Mouse (Mus musculus): ENCODE data around the gene Eml1. TPM values are rescaled to one million over a fixed set of nuclear protein-coding genes. Genes with fewer than 3 reads are reported as not detected.

Eml1 gene
- total RNA-seq, 1 experiment from 2014 or later, result not detected

- no peak for ATAC-seq (replicated peaks; ENCODE audit: insufficient number of reproducible peaks, low FRiP score, low TSS enrichment, poor library complexity, severe bottlenecking)
These were observed 38.3 kb downstream of the Eml1 start for GRCm38 (mm10) chr12:108409100-108409499.

DNA sequence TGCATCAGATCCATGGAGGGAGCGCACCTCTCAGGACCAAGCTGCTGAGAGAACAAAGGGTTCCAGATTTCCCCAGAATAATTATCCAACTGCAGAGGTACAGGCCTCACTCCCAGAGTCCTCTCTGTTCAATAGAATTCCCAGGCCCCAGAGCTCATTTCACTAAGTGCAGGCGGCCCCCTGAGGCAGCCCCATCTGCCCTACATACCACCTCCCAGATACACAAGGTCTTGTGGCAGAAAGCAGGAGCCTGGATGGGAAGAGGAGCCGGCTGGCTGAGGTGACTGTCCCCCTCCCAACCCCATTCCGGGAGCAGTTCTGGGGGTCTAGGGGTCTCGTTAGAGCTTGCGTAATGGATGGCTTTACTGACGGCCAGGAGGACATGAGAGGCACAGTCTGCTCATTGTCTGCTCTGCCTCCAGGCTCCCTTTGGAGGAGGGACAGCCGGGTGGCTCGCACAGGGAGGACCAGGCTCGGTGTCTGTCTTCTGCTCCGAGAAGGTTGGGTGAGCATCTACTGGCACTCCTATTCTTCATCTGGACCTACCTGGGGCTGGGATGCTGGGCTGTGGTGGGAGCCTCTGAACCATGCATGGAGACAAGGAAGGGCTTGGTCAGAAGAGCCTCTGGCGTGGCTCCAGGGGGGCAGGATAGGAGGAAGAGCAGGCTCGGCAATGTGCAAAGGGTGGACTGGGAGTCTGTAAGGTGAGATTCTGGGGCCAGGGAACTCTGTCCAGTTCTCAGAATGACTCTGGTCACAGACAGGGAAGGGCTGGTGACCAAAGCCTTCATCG lies 39.9 kb downstream of the Eml1 start:
- no peak for ATAC-seq (replicated peaks; ENCODE audit: insufficient number of reproducible peaks, low FRiP score, low TSS enrichment, poor library complexity, severe bottlenecking)

DNA sequence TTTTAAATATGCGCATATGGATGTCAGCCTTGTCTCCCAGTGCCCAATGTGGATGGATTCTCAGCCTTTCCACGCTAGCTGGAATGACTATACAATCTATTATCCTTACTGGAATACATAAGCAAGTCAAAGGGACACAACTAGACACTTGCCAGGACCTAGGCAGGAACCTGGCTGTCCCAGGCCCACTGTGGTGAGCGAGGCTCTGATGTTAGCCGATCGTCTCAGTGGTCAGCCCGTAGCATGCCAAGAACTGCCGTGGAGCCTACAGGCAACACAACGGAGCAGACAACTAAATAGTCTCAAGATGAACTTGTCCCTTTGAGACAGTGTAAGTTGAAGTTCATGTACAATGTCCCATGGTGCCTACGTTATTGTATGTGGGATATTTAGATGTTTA lies 44.2 kb downstream of the Eml1 start:
- no peak for ATAC-seq (replicated peaks; ENCODE audit: insufficient number of reproducible peaks, low FRiP score, low TSS enrichment, poor library complexity, severe bottlenecking)

GRCm38 (mm10) chr12:108419570-108419969 lies 48.8 kb downstream of the Eml1 start:
- ATAC-seq (replicated peaks; ENCODE audit: insufficient number of reproducible peaks, low FRiP score, low TSS enrichment, poor library complexity, severe bottlenecking), result no peak

DNA sequence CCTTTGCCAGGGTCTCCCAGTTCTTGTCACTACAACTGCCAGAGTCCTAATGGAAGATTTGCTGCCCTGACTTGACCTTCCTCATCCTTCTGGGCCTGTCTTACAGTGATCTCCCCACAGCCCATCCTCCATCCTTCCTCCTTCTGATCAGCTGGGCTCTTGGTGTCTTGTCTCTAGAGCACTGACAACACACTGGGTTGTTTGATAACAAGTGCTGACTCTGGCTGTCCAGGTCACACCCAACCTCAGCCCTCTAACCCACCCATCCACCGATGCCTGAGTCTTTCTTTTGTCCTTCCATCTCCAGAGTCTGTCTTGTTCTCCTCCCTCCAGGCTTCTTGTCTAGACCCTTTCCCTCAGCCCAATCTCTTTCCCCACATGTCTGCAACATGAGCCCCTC lies 50.7 kb downstream of the Eml1 start:
- no peak for ATAC-seq (replicated peaks; ENCODE audit: insufficient number of reproducible peaks, low FRiP score, low TSS enrichment, poor library complexity, severe bottlenecking)

DNA sequence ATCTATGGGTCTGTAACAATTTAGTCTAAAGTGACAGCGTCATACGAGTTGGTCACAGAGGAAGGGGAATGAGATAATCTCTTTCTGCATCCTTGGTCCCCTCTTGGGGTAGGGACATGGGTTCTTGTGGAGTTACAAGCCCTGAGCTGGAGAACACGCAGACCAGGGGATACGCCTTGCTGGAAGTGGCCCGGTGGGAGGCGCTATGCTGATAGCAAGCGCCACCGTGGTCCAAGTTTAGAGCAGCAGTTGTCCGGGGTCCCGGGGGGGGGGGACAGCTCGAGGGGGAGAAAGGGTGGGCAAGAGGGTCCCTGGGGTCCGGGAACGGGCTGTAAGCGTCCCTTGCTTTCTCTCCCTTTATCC lies 51.7 kb downstream of the Eml1 start:
- no peak for ATAC-seq (replicated peaks; ENCODE audit: insufficient number of reproducible peaks, low FRiP score, low TSS enrichment, poor library complexity, severe bottlenecking)

DNA sequence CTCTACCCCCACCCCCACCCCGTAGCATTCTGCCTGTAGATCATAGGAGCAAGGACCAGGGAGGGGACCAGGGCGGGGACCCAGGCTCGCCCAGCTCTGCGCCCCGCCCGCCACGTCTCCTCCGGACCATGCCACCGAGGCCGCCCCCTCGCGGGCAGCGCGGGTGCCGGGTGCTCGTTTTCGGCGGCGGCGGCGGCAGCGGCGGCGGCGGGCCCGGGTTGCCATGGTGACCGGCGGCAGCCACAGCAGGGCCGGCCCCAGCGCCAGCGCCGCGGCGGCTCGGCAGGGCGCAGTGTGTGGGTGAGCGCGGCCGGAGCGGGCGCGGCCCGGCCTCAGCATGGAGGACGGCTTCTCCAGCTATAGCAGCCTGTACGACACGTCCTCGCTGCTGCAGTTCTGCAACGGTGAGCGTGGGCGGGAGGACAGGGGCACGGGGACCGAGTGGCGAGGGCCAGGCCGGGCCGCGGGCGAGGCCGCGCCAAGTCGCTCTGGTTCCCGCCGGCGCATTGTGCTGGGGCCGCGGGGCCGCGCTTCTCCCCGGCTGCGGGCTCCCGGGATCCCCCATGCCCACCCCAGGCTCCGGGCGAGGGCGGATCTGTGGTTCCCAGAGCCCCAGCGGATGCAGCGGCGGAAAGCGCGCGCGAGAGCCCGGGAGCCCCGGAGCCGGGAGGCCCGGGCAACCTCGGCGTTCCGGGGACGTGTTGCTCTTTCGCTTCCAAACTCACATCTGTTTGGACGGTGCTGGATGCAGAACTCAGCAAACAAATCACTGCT lies 52.3 kb downstream of the Eml1 start:
- ATAC-seq (replicated peaks; ENCODE audit: insufficient number of reproducible peaks, low FRiP score, low TSS enrichment, poor library complexity, severe bottlenecking), result no peak

GRCm38 (mm10) chr12:108430964-108431363 lies 60.2 kb downstream of the Eml1 start:
- no peak for ATAC-seq (replicated peaks; ENCODE audit: insufficient number of reproducible peaks, low FRiP score, low TSS enrichment, poor library complexity, severe bottlenecking)

GRCm38 (mm10) chr12:108431714-108432113 lies 61.0 kb downstream of the Eml1 start:
- ATAC-seq (replicated peaks; ENCODE audit: insufficient number of reproducible peaks, low FRiP score, low TSS enrichment, poor library complexity, severe bottlenecking), result no peak

- no peak for ATAC-seq (replicated peaks; ENCODE audit: insufficient number of reproducible peaks, low FRiP score, low TSS enrichment, poor library complexity, severe bottlenecking)
These were observed 61.8 kb downstream of the Eml1 start for GRCm38 (mm10) chr12:108432578-108432977.

GRCm38 (mm10) chr12:108433030-108433429 lies 62.3 kb downstream of the Eml1 start:
- no peak for ATAC-seq (replicated peaks; ENCODE audit: insufficient number of reproducible peaks, low FRiP score, low TSS enrichment, poor library complexity, severe bottlenecking)

DNA sequence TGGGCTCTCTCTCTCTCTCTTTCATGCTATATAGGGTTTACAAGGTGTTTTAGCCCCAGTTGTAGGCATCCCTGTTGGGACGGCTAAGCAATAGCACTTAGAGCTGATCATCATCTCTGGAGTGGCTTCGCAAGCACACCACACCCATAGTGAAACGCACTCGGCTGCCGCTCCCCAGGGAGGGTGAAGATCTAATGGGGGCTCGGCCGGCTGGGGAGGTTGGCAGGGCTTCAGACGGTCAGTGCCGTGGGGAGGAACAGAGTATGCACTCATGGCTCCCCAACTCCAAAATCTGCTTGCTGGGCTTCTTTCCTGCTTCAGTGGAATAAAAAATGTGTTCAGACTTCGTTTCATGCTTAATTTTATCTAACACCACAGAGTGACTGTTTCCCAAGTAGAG lies 62.7 kb downstream of the Eml1 start:
- ATAC-seq (replicated peaks; ENCODE audit: insufficient number of reproducible peaks, low FRiP score, low TSS enrichment, poor library complexity, severe bottlenecking), result no peak

DNA sequence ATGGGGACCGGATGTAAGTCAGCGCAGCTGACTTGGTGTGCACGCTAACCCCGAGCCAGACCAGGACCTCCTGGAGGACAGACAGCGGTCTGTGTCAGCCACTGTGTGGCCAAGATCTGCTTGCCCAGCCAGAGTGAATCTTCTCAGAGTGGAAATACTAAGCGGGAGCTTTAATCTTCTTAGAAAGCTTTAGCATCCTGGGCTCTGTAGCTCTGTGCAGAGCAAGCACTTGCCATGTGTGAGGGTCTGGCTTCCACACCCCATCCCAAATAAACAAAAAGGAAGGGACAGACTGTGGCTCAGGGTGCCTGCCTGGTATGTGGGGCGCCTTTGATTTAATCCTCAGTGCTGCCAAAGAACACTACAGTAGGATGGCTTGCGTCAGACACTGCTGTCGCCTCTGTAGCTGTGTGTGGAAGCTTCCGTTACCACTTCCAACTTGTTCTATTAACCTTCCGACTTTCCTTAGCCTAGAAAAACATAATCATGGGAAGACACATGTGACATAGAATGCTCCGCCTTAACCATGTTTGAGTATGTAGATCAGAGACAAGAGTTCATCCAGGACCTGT lies 64.8 kb downstream of the Eml1 start:
- ATAC-seq (replicated peaks; ENCODE audit: insufficient number of reproducible peaks, low FRiP score, low TSS enrichment, poor library complexity, severe bottlenecking), result no peak

DNA sequence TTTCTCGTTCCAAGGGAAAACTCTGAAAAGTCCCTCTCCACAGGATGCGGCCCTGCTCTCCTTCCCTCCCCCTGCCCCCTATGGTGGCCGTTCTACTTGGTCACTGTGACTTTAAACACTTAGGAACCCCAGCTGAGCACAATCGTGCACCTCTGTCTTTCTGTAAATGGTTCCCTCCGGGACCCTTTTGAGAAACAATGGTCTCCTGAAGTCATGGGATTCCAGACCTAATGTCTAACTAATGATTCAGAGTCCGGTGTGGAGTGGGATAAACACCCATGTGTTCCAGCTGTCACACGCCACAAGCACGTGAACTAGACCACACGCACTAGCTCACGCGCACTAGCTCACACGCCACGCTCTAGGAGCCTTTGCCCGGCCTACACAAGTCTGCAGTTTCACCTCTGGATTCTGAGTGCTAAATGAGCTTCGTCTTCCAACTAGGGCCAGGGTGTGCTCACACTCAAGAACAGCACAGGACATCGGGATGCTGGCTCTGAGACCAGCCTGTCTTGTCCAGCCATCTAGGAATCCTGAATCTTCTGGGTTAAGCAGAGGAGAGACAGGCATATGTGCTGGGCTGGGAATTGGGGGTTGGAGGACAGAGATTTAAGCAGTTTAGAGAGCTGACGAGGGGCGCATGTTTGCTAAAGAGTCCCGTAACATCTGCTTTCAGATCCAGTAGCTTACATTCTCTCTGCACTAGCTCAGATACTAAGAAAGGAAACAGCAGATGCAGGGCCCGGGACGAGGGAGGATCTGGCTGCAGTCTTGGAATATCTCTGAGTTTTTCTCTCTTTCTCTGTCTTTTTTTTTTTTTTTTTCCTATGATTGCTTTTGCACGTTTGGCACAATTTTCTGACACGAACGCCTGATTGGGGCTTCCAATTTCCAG lies 65.5 kb downstream of the Eml1 start:
- ATAC-seq (replicated peaks; ENCODE audit: insufficient number of reproducible peaks, low FRiP score, low TSS enrichment, poor library complexity, severe bottlenecking), result no peak

DNA sequence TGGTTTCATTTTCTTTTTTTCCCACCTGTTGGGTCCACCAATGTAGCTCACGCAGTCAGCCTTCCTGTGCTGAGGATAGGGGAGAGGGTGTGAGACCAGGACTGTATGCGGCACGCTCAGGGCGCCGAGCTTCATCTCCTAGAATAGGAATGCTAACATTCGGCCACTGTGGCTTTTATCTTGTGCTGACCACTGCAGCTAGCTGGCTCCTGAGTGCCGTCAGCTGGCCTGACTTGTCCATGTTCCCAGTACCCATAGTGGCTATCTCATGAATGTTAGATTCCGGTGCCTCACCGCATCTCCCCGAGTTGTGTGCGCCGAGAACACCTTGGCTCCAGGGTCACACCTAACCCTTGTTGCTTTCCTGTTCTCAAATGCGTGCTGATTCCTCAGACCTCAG lies 66.7 kb downstream of the Eml1 start:
- ATAC-seq (replicated peaks; ENCODE audit: insufficient number of reproducible peaks, low FRiP score, low TSS enrichment, poor library complexity, severe bottlenecking), result no peak

GRCm38 (mm10) chr12:108443271-108443670 lies 72.5 kb downstream of the Eml1 start:
- no peak for ATAC-seq (replicated peaks; ENCODE audit: insufficient number of reproducible peaks, low FRiP score, low TSS enrichment, poor library complexity, severe bottlenecking)

GRCm38 (mm10) chr12:108443708-108444107 lies 73.0 kb downstream of the Eml1 start:
- ATAC-seq (replicated peaks; ENCODE audit: insufficient number of reproducible peaks, low FRiP score, low TSS enrichment, poor library complexity, severe bottlenecking), result no peak

DNA sequence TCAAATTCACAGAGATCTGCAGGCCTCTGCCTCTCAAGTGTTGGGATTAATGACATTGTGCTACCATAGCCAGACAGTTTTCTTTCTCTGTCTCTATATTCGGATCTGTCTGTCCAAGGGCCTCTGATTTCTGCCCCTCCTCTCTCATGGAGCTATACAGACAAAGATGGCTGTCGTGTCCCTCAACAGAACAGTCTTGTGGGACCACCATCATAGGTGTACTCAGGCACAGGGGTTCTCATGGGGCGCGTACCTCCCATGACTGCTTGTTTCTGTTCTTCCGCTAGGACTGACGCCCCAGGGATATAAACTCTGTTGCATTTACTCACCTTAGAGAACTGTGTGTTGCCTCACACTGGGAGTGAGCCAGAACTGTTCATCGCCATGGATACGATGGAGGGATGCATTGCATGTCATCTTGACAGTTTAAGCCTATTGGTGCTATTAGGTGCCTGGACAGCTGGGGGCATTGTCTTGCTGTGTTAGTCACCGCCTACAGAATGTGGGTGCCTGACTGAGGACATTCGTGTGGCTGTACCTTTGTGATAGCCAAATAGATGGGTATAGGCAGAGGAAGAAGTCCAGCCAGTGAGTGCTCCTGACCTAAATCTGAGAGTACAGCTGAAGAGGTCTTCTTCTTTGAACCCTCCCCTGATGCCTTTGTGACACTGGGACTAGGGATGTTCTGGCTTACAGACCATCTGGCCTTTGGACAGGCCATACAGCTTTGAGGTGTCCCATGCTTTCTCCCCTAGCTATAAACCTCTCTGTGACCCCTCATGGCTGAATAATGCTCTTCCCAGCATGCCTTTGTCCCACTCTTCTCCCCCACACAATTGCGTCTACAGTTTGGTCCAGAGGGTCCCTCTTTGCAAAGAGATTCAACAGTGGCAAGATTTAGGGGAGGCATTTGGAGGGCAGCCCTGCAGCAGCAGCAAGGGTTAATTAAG lies 73.7 kb downstream of the Eml1 start:
- ATAC-seq (replicated peaks; ENCODE audit: insufficient number of reproducible peaks, low FRiP score, low TSS enrichment, poor library complexity, severe bottlenecking), result no peak
